Comparison of ENCODE assay signal across 16 mouse cellular contexts in genomic region chr17:85881636-85882170, GRCm38 (mm10).
DNase-seq lines count a peak whose midpoint lies in the region; ATAC-seq and TF ChIP-seq lines count a peak whose summit lies in the region.
"Had no signal": no experiment of that assay in that cellular context is flagged by ENCODE, and none has a peak within 500 bp of the region (broad histone marks: within the 10 kb centered on the region; RNA-seq: fewer than 3 reads in every experiment).

No protein-coding gene starts in this region.

- H3K4me2 ChIP-seq in forebrain, embryonic 12.5 days: no peak overlapping the region
- H3K4me2 ChIP-seq in forebrain, embryonic 13.5 days: no peak overlapping the region
- H3K4me2 ChIP-seq in lung, embryonic 16.5 days (ENCODE audit: low read depth, low read length): no peak overlapping the region
- H3K4me2 ChIP-seq: embryonic facial prominence, embryonic 15.5 days; heart, embryonic 13.5 days; neural tube, embryonic 12.5 days had no signal

- H3K36me3 ChIP-seq in forebrain, embryonic 12.5 days (replicated peaks): no peaks in the 10 kb centered on the region
- no peaks in the 10 kb centered on the region for H3K36me3 ChIP-seq in forebrain, embryonic 13.5 days (ENCODE audit: poor library complexity, severe bottlenecking)
- no peaks in the 10 kb centered on the region for H3K36me3 ChIP-seq in lung, embryonic 16.5 days (ENCODE audit: control insufficient read depth, insufficient read depth, low read length)
- H3K36me3 ChIP-seq: embryonic facial prominence, embryonic 15.5 days; heart, embryonic 13.5 days; neural tube, embryonic 12.5 days had no signal

- peaks cover 26% of the 10 kb centered on the region for H3K27me3 ChIP-seq in forebrain, embryonic 12.5 days
- peaks cover 3% of the 10 kb centered on the region; the same call in 1 of the 2 replicates for H3K27me3 ChIP-seq in forebrain, embryonic 13.5 days
- H3K27me3 ChIP-seq in lung, embryonic 16.5 days (ENCODE audit: control insufficient read depth, insufficient read depth, low read depth, low read length): no peaks in the 10 kb centered on the region; the same call in 1 of the 2 replicates
- H3K27me3 ChIP-seq: embryonic facial prominence, embryonic 15.5 days; neural tube, embryonic 12.5 days had no signal

- TF ChIP-seq POLR2A in lung, adult 2 months (IDR thresholded peaks at IDR 0.05; ENCODE audit: borderline replicate concordance, extremely low read depth, low read depth, low read length): no peak
- TF ChIP-seq POLR2A in brain, embryonic 14.5 days (IDR thresholded peaks at IDR 0.05; ENCODE audit: borderline replicate concordance, extremely low read depth, insufficient read depth, insufficient read length, poor library complexity, severe bottlenecking): no peak

- no peak for DNase-seq in lung, adult 2 months
- peak; percentile 61 for DNase-seq in brain, embryonic 14.5 days (ENCODE audit: low read depth)
- peak; percentile 17 for DNase-seq in lung, postnatal 36 days
- DNase-seq in adrenal gland, postnatal 14 days: no peak
- DNase-seq: cerebellum, adult 9-11 months; heart, postnatal 36 days; layer of hippocampus, postnatal 36 days; right cerebral cortex, postnatal 25 days had no signal

- H3K9ac ChIP-seq in forebrain, embryonic 12.5 days: 0 out of 2 replicates have a peak overlapping the region, but pooled peaks have one; percentile 17
- H3K9ac ChIP-seq in forebrain, embryonic 13.5 days: no peak overlapping the region
- no peak overlapping the region for H3K9ac ChIP-seq in lung, embryonic 16.5 days (ENCODE audit: low read length)
- H3K9ac ChIP-seq: embryonic facial prominence, embryonic 15.5 days; heart, embryonic 13.5 days; liver, embryonic 14.5 days; neural tube, embryonic 12.5 days had no signal

- H3K4me3 ChIP-seq in forebrain, embryonic 12.5 days (replicated peaks): no peak overlapping the region
- H3K4me3 ChIP-seq in forebrain, embryonic 13.5 days: no peak overlapping the region
- no peak overlapping the region for H3K4me3 ChIP-seq in lung, embryonic 16.5 days (ENCODE audit: low read length)
- no peak overlapping the region for H3K4me3 ChIP-seq in lung, adult 2 months (replicated peaks; ENCODE audit: extremely low read depth, low read depth, low read length)
- H3K4me3 ChIP-seq: embryonic facial prominence, embryonic 15.5 days; gastrocnemius, adult 2 months; heart, embryonic 13.5 days; neural tube, embryonic 12.5 days had no signal

- no peaks in the 10 kb centered on the region for H3K9me3 ChIP-seq in forebrain, embryonic 12.5 days
- no peaks in the 10 kb centered on the region for H3K9me3 ChIP-seq in forebrain, embryonic 13.5 days (replicated peaks)
- no peaks in the 10 kb centered on the region for H3K9me3 ChIP-seq in lung, embryonic 16.5 days (ENCODE audit: control insufficient read depth, low read length)
- H3K9me3 ChIP-seq: embryonic facial prominence, embryonic 15.5 days; heart, embryonic 13.5 days; neural tube, embryonic 12.5 days had no signal

- no peak overlapping the region for H3K27ac ChIP-seq in forebrain, embryonic 12.5 days
- no peak overlapping the region for H3K27ac ChIP-seq in forebrain, embryonic 13.5 days
- peak overlapping the region; percentile 66 for H3K27ac ChIP-seq in lung, embryonic 16.5 days (ENCODE audit: low read length)
- H3K27ac ChIP-seq: embryonic facial prominence, embryonic 15.5 days; gastrocnemius, adult 2 months; heart, embryonic 13.5 days; liver, embryonic 14.5 days; neural tube, embryonic 12.5 days had no signal

- no peak for TF ChIP-seq CTCF in lung, adult 2 months (IDR thresholded peaks at IDR 0.05; ENCODE audit: insufficient read depth, low read length)
- no peak for TF ChIP-seq CTCF in brain, embryonic 14.5 days (IDR thresholded peaks at IDR 0.05; ENCODE audit: borderline replicate concordance, extremely low read depth, insufficient read depth, insufficient read length)

- WGBS in forebrain, embryonic 12.5 days: 16% methylated on average over 8 of the region's 8 CpGs
- WGBS in forebrain, embryonic 13.5 days: 10% methylated on average over 8 of the region's 8 CpGs
- WGBS in lung, embryonic 16.5 days: 42% methylated on average over 8 of the region's 8 CpGs
- 53% methylated on average over 8 of the region's 8 CpGs for WGBS in lung, adult 2 months

- peaks cover 15% of the 10 kb centered on the region; the same call in 1 of the 2 replicates for H3K4me1 ChIP-seq in forebrain, embryonic 12.5 days
- peaks cover 19% of the 10 kb centered on the region for H3K4me1 ChIP-seq in forebrain, embryonic 13.5 days
- peaks cover 16% of the 10 kb centered on the region for H3K4me1 ChIP-seq in lung, embryonic 16.5 days (replicated peaks; ENCODE audit: control insufficient read depth, insufficient read depth, low read length)
- H3K4me1 ChIP-seq in lung, adult 2 months (ENCODE audit: control insufficient read depth, insufficient read depth, low read length): 0 out of 2 replicates have a peak, but pooled peaks cover 3% of the 10 kb centered on the region

- ATAC-seq in forebrain, embryonic 12.5 days (ENCODE audit: low FRiP score): no peak
- no peak for ATAC-seq in forebrain, embryonic 13.5 days
- peak; percentile 45; the same call in 1 of the 2 replicates for ATAC-seq in lung, embryonic 16.5 days (ENCODE audit: low read depth)

Comparison
In these comparisons a context has a peak if more than half of its experiments do, and no peak if none do; other contexts are left out.
1. DNase-seq: peak in brain, embryonic 14.5 days (single experiment) and lung, postnatal 36 days (single experiment); none in lung, adult 2 months (single experiment) and adrenal gland, postnatal 14 days (single experiment).